Mouse (Mus musculus) hindbrain, embryonic 13.5 days (tissue): ENCODE measurements at regions not wholly inside any gene's neighbourhood (a gene's known extent, or its start where the extent isn't known, plus 50 kb on each side); places are given as distances from the start of the nearest gene placed in this dataset.

ENCODE experiments used
- ATAC-seq: fragments of 200-750 bp; cut with Nextera tagmentation; 2 replicates; pipeline ENCODE4 v1.8.0; 2017; ENCODE audit warnings: moderate TSS enrichment; ENCODE audit not compliant: low FRiP score
- H3K27ac ChIP-seq: fragments of 300-500 bp; sonication (generic); 2 replicates; pipeline ENCODE4 v1.5.1; 2015; ENCODE audit warnings: inconsistent platforms, mild to moderate bottlenecking, moderate library complexity
- H3K27me3 ChIP-seq: fragments of 300-500 bp; sonication (generic); 2 replicates; pipeline ENCODE4 v1.6.1; 2015; ENCODE audit warnings: mild to moderate bottlenecking, inconsistent platforms
- H3K36me3 ChIP-seq: fragments of 300-500 bp; sonication (generic); 2 replicates; pipeline ENCODE4 v1.6.1; 2015; ENCODE audit warnings: mild to moderate bottlenecking, inconsistent platforms
- H3K4me1 ChIP-seq: fragments of 300-500 bp; sonication (generic); replicated peaks from 2 replicates; pipeline ENCODE4 v1.6.1; 2015; ENCODE audit warnings: inconsistent platforms
- H3K4me2 ChIP-seq: fragments of 300-500 bp; sonication (generic); 2 replicates; pipeline ENCODE4 v1.6.1; 2015; ENCODE audit warnings: inconsistent platforms, mild to moderate bottlenecking, moderate library complexity
- H3K4me3 ChIP-seq: fragments of 300-500 bp; sonication (generic); 2 replicates; pipeline ENCODE4 v1.5.1; 2015; ENCODE audit warnings: mild to moderate bottlenecking, inconsistent platforms
- H3K9ac ChIP-seq: fragments of 300-500 bp; sonication (generic); 2 replicates; pipeline ENCODE4 v1.6.1; 2015; ENCODE audit warnings: mild to moderate bottlenecking, inconsistent platforms
- H3K9me3 ChIP-seq: fragments of 300-500 bp; sonication (generic); 2 replicates; pipeline ENCODE4 v1.6.1; 2016; ENCODE audit warnings: inconsistent platforms
- WGBS: fragments of 180-500 bp; shearing (Covaris S2); methylation state at CpG from one replicate; pipeline ENCODE4 v1.1.7; 2015; 5-methylcytosine and 5-hydroxymethylcytosine counted together

DNA sequence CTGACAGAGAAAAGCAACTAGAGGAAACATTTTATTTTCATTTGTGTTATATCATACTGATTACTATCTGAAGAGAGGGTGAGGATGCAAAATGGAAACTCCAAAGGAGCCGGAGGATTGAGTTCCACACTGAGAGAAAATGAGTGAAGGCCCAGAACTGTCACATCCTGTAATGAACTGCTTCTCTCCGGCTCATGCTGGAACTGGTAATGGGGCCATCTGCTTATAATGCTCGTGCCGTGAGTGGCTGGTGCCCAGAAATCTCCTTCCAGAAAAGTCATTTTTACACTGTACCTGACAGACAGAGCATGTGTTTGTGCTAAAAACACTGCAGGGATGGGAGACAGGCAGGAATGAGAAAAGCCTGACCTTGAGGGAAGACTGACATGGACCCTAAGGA, 483.5 kb upstream of the Pkdcc start:
- H3K4me2 ChIP-seq: no peak overlapping the region
- H3K9me3 ChIP-seq: no peaks in the 10 kb centered on the region
- H3K9ac ChIP-seq: no peak overlapping the region
- H3K27me3 ChIP-seq: no peaks in the 10 kb centered on the region
- no peaks in the 10 kb centered on the region for H3K36me3 ChIP-seq
- 84% methylated on average over 4 of the region's 4 CpGs for WGBS
- no peak overlapping the region for H3K4me3 ChIP-seq
- H3K4me1 ChIP-seq: no peaks in the 10 kb centered on the region
- H3K27ac ChIP-seq: no peak overlapping the region
- no peak for ATAC-seq

- Histone ChIP-seq H3K4me2 (no peak overlapping the region), H3K4me3 (no peak overlapping the region), H3K27ac (no peak overlapping the region), H3K9me3 (no peaks in the 10 kb centered on the region), H3K27me3 (no peaks in the 10 kb centered on the region), H3K4me1 (no peaks in the 10 kb centered on the region), H3K36me3 (no peaks in the 10 kb centered on the region), H3K9ac (no peak overlapping the region)
- 91% methylated on average over 1 of the region's 1 CpGs for WGBS
- no peak for ATAC-seq
Observed at GRCm38 (mm10) chr17:82742445-82742844, 472.6 kb upstream of the Pkdcc start.

GRCm38 (mm10) chr17:82757400-82757799, 457.7 kb upstream of the Pkdcc start:
- H3K9ac ChIP-seq: no peak overlapping the region
- no peaks in the 10 kb centered on the region for H3K9me3 ChIP-seq
- no peak overlapping the region for H3K27ac ChIP-seq
- H3K27me3 ChIP-seq: no peaks in the 10 kb centered on the region
- H3K4me1 ChIP-seq: no peaks in the 10 kb centered on the region
- no peak for ATAC-seq
- no peaks in the 10 kb centered on the region for H3K36me3 ChIP-seq
- no peak overlapping the region for H3K4me3 ChIP-seq
- H3K4me2 ChIP-seq: no peak overlapping the region
- 69% methylated on average over 3 of the region's 3 CpGs for WGBS

GRCm38 (mm10) chr17:82779096-82779495, 436.0 kb upstream of the Pkdcc start:
- Histone ChIP-seq H3K4me3 (no peak overlapping the region), H3K27ac (no peak overlapping the region), H3K9ac (no peak overlapping the region), H3K36me3 (no peaks in the 10 kb centered on the region), H3K27me3 (no peaks in the 10 kb centered on the region), H3K9me3 (no peaks in the 10 kb centered on the region), H3K4me2 (no peak overlapping the region), H3K4me1 (no peaks in the 10 kb centered on the region)
- WGBS: 96% methylated on average over 2 of the region's 2 CpGs
- ATAC-seq: no peak

DNA sequence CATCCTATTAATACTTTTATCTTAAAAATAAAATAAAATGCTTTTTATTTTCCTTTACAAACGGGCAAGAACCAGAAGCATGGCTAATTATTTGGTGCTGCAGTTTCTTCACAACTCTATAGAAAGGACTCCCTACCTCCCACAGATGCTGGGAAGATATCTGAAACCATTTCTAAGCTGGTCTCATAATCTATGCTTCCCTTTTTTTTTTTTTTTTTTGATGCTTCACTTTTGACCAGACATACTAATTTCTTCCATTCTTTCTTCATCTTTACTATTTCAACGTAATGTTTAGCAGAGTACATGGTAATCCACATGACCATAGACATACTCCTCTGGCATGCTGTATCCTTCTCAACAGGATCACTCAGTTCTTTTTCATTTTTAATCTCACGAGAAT, 393.0 kb upstream of the Pkdcc start:
- Histone ChIP-seq H3K27ac (no peak overlapping the region), H3K4me2 (no peak overlapping the region), H3K4me1 (no peaks in the 10 kb centered on the region), H3K36me3 (no peaks in the 10 kb centered on the region), H3K9me3 (no peaks in the 10 kb centered on the region), H3K27me3 (no peaks in the 10 kb centered on the region), H3K9ac (no peak overlapping the region), H3K4me3 (no peak overlapping the region)
- 80% methylated on average over 3 of the region's 3 CpGs for WGBS
- ATAC-seq: no peak

DNA sequence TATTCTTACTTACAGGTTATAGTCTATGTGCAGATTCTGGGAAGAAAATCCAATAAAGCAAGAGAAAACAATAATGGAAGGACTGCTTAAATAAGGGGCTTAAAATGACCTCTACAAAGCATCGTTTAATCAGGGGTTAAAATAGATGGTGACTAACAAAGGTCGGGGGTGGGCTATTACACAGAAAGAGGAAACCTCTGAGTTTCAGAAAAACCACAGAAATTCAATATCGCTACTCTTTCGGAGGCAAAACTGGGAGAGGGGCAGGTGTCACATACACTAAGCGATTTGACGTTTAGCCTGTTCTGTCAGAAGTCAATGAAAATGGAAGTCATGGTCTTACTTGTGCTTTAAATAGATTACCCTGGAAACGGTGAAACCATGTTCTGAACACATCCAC, 391.0 kb upstream of the Pkdcc start:
- Histone ChIP-seq H3K9ac (no peak overlapping the region), H3K9me3 (peaks cover 4% of the 10 kb centered on the region; the same call in 1 of the 2 replicates), H3K36me3 (no peaks in the 10 kb centered on the region), H3K27ac (no peak overlapping the region), H3K27me3 (no peaks in the 10 kb centered on the region), H3K4me3 (no peak overlapping the region), H3K4me1 (no peaks in the 10 kb centered on the region), H3K4me2 (no peak overlapping the region)
- no peak for ATAC-seq
- WGBS: 88% methylated on average over 7 of the region's 7 CpGs

GRCm38 (mm10) chr17:82824619-82825018, 390.5 kb upstream of the Pkdcc start:
- ATAC-seq: no peak
- no peak overlapping the region for H3K4me3 ChIP-seq
- no peak overlapping the region for H3K4me2 ChIP-seq
- peaks cover 4% of the 10 kb centered on the region; the same call in 1 of the 2 replicates for H3K9me3 ChIP-seq
- no peak overlapping the region for H3K9ac ChIP-seq
- H3K27me3 ChIP-seq: no peaks in the 10 kb centered on the region
- no peaks in the 10 kb centered on the region for H3K36me3 ChIP-seq
- H3K4me1 ChIP-seq: no peaks in the 10 kb centered on the region
- H3K27ac ChIP-seq: no peak overlapping the region
- WGBS: 91% methylated on average over 6 of the region's 6 CpGs

DNA sequence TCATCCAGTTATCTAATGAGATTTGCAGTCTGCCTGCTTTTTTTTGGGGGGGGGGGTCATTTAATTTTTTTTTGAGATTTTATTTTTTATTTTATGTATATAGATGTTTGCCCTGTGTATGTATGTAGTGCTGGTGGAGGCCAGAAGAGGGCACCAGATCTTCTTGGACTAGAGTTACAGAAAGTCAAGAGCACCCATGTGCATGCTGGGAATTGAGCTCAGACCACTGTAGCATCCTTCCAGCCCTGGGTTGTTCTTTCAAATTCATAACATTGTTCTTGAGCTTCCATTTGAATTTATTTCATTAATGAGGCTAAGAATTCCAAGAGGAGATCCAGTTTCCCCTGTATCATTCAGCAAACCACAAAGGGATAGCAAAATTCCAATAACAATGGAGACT, 387.9 kb upstream of the Pkdcc start:
- Histone ChIP-seq H3K4me3 (no peak overlapping the region), H3K36me3 (no peaks in the 10 kb centered on the region), H3K27me3 (no peaks in the 10 kb centered on the region), H3K9ac (no peak overlapping the region), H3K4me2 (no peak overlapping the region), H3K9me3 (peaks cover 4% of the 10 kb centered on the region; the same call in 1 of the 2 replicates), H3K4me1 (no peaks in the 10 kb centered on the region), H3K27ac (no peak overlapping the region)
- ATAC-seq: no peak

DNA sequence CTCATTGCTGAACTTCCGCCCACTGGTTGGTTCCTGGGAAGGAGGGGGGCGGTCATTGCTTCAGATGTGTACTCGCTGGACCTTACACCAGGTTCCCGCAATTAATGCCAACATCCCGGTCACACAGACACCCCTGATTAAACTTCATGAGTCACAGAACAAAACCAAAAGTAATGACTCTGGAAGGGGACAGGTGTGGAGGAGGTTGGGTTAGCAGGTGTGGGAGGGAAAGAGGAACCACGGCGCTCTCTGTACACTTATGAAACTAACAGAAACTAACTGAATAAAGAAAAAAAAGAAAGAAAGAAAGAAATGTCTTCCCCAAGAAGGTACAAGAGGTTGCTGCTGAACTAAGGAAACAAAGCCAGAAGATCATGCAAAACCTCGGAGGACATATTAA, 387.3 kb upstream of the Pkdcc start:
- H3K27ac ChIP-seq: no peak overlapping the region
- H3K4me2 ChIP-seq: no peak overlapping the region
- no peaks in the 10 kb centered on the region for H3K36me3 ChIP-seq
- H3K27me3 ChIP-seq: no peaks in the 10 kb centered on the region
- no peak overlapping the region for H3K9ac ChIP-seq
- no peak for ATAC-seq
- H3K4me1 ChIP-seq: no peaks in the 10 kb centered on the region
- H3K4me3 ChIP-seq: no peak overlapping the region
- peaks cover 4% of the 10 kb centered on the region; the same call in 1 of the 2 replicates for H3K9me3 ChIP-seq
- 93% methylated on average over 8 of the region's 8 CpGs for WGBS

DNA sequence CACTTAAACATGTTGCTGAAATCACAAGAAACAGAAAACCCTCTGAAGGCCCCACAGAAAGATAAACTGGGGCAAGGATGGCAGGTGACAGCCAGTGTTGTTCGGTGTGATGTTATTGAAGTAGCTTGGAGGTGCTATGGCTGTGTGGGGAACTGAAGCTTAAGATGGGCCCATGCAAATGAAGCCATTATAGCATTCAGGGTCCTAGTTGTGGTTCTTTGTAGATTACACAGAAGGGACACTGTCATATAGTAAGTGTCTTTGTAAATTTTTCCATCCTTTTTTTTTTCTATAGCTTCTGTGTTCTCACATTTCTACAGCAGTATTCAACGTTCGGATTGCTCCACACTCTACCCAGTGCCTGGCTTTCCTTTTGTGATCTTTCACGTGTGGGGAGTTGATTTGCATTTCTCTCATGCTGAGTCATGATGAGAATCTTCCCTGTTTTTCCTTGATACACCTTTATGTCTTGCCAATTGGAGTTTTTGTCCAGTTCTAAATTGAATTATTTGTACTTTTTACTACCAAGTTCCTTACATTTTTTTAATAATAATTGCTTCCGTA, 386.6 kb upstream of the Pkdcc start:
- no peaks in the 10 kb centered on the region for H3K4me1 ChIP-seq
- H3K9ac ChIP-seq: no peak overlapping the region
- WGBS: 77% methylated on average over 5 of the region's 5 CpGs
- no peak overlapping the region for H3K27ac ChIP-seq
- no peaks in the 10 kb centered on the region for H3K36me3 ChIP-seq
- H3K4me3 ChIP-seq: no peak overlapping the region
- ATAC-seq: no peak
- H3K27me3 ChIP-seq: no peaks in the 10 kb centered on the region
- no peak overlapping the region for H3K4me2 ChIP-seq
- H3K9me3 ChIP-seq: peaks cover 4% of the 10 kb centered on the region; the same call in 1 of the 2 replicates

GRCm38 (mm10) chr17:82829415-82829814, 385.7 kb upstream of the Pkdcc start:
- no peak for ATAC-seq
- H3K27me3 ChIP-seq: no peaks in the 10 kb centered on the region
- H3K9ac ChIP-seq: no peak overlapping the region
- WGBS: 98% methylated on average over 2 of the region's 2 CpGs
- no peaks in the 10 kb centered on the region for H3K4me1 ChIP-seq
- H3K9me3 ChIP-seq: peaks cover 4% of the 10 kb centered on the region; the same call in 1 of the 2 replicates
- no peaks in the 10 kb centered on the region for H3K36me3 ChIP-seq
- no peak overlapping the region for H3K4me2 ChIP-seq
- H3K27ac ChIP-seq: no peak overlapping the region
- no peak overlapping the region for H3K4me3 ChIP-seq

GRCm38 (mm10) chr17:82834177-82834576, 380.9 kb upstream of the Pkdcc start:
- Histone ChIP-seq H3K36me3 (no peaks in the 10 kb centered on the region), H3K9me3 (no peaks in the 10 kb centered on the region), H3K27ac (no peak overlapping the region), H3K4me2 (no peak overlapping the region), H3K4me1 (no peaks in the 10 kb centered on the region), H3K9ac (no peak overlapping the region), H3K27me3 (no peaks in the 10 kb centered on the region), H3K4me3 (no peak overlapping the region)
- no peak for ATAC-seq
- 82% methylated on average over 3 of the region's 3 CpGs for WGBS

DNA sequence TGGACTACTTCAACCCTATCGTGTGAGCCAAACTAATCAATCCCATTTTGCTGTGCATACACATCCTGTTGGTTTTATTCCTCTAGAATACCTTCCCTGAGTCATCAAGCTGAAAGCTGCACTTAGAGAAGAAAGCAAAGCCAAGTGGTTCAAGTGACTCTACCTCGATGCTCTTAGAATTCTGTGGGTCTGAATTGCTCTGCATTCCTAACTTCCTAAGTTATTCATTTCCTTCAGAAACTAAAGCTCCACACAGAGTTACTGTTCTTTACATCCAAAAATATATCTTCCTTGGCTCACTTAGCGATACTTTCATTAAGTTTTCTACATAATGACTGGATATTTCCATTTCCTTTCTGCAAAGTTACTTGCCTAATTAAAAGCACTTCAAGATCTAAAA, 379.0 kb upstream of the Pkdcc start:
- Histone ChIP-seq H3K27me3 (no peaks in the 10 kb centered on the region), H3K9ac (no peak overlapping the region), H3K9me3 (no peaks in the 10 kb centered on the region), H3K27ac (no peak overlapping the region), H3K4me3 (no peak overlapping the region), H3K36me3 (no peaks in the 10 kb centered on the region), H3K4me2 (no peak overlapping the region), H3K4me1 (no peaks in the 10 kb centered on the region)
- ATAC-seq: no peak
- WGBS: 92% methylated on average over 3 of the region's 3 CpGs
